Mouse (Mus musculus) midbrain, embryonic 11.5 days (tissue): ENCODE data around the gene Nectin2. TPM values are rescaled to one million over a fixed set of nuclear protein-coding genes. Genes with fewer than 3 reads are reported as not detected.

Source experiments
- ATAC-seq: fragments of 200-750 bp; cut with Nextera tagmentation; 2 replicates; pipeline ENCODE4 v1.8.0; 2017; ENCODE audit warnings: moderate TSS enrichment, moderate library complexity; ENCODE audit not compliant: low FRiP score
- DNase-seq: peaks from one replicate; pipeline ENCODE4 v3.0.0; 2015; ENCODE audit warnings: low spot score; ENCODE audit errors: missing footprints
- H3K27ac ChIP-seq: fragments of 300-500 bp; sonication (generic); 2 replicates; pipeline ENCODE4 v1.5.1; 2014; ENCODE audit warnings: low read depth, low read length
- H3K27me3 ChIP-seq: fragments of 300-500 bp; sonication (generic); 2 replicates; pipeline ENCODE4 v1.6.1; 2014; ENCODE audit warnings: mild to moderate bottlenecking, low read length, moderate library complexity, mixed read lengths; ENCODE audit not compliant: control insufficient read depth, insufficient read depth
- H3K36me3 ChIP-seq: fragments of 300-500 bp; sonication (generic); 2 replicates; pipeline ENCODE4 v1.6.1; 2014; ENCODE audit warnings: mild to moderate bottlenecking, low read length, moderate library complexity, mixed read lengths; ENCODE audit not compliant: control insufficient read depth, insufficient read depth
- H3K4me1 ChIP-seq: fragments of 300-500 bp; sonication (generic); 2 replicates; pipeline ENCODE4 v1.6.1; 2014; ENCODE audit warnings: low read length; ENCODE audit not compliant: control insufficient read depth, insufficient read depth
- H3K4me2 ChIP-seq: fragments of 300-500 bp; sonication (generic); 2 replicates; pipeline ENCODE4 v1.6.1; 2014; ENCODE audit warnings: mild to moderate bottlenecking, moderate library complexity
- H3K4me3 ChIP-seq: fragments of 300-500 bp; sonication (generic); 2 replicates; pipeline ENCODE4 v1.5.1; 2014; ENCODE audit warnings: low read depth, low read length
- H3K9ac ChIP-seq: fragments of 300-500 bp; sonication (generic); 2 replicates; pipeline ENCODE4 v1.6.1; 2014; ENCODE audit warnings: low read length
- H3K9me3 ChIP-seq: fragments of 300-500 bp; sonication (generic); 2 replicates; pipeline ENCODE4 v1.6.1; 2016; ENCODE audit warnings: low read length; ENCODE audit not compliant: control insufficient read depth
- WGBS: fragments of 180-500 bp; shearing (Covaris S2); extraction: QIAGEN DNeasy Blood & Tissue Kit; methylation state at CpG from one replicate; pipeline ENCODE4 v1.1.7; 2014; 5-methylcytosine and 5-hydroxymethylcytosine counted together
- polyA plus RNA-seq: library from polyadenylated mRNA; unstranded; fragments of >200 nt; fragmentation: Nextera tagmentation; extraction: Ambion mirVana; gene quantifications from 2 replicates; pipeline ENCODE4 v1.2.1, GENCODE M21; 2014

The Nectin2 gene
- polyA plus RNA-seq, 1 experiment from 2014 or later, result 52.8 TPM

DNA sequence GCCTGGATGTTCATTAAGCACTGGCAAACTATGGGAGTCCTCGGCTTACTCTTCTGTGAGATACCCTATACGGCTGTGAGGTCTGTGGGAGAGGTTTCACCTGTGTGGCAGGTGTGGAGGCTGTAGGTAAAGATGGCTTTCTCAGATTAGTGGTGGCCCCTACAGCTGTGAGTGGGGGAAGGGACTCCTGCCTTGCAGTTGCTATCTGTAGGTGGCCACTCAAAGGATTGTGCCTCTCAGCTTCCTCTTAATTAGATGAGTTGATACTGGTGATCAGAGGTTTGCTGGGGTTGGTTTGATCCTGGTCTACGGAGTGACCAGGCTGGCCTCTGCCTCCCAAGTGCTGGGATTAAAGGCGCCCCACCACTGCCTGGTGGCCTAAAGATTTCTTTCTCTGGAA lies 45.8 kb downstream of the Nectin2 start:
- Histone ChIP-seq H3K4me2 (no peak overlapping the region), H3K4me1 (peaks cover 2% of the 10 kb centered on the region), H3K36me3 (peaks cover 7% of the 10 kb centered on the region; the same call in 1 of the 2 replicates), H3K27ac (no peak overlapping the region), H3K9me3 (no peaks in the 10 kb centered on the region), H3K27me3 (no peaks in the 10 kb centered on the region), H3K4me3 (no peak overlapping the region), H3K9ac (no peak overlapping the region)
- ATAC-seq, result no peak
- no peak for DNase-seq
- 91% methylated on average over 4 of the region's 4 CpGs for WGBS

DNA sequence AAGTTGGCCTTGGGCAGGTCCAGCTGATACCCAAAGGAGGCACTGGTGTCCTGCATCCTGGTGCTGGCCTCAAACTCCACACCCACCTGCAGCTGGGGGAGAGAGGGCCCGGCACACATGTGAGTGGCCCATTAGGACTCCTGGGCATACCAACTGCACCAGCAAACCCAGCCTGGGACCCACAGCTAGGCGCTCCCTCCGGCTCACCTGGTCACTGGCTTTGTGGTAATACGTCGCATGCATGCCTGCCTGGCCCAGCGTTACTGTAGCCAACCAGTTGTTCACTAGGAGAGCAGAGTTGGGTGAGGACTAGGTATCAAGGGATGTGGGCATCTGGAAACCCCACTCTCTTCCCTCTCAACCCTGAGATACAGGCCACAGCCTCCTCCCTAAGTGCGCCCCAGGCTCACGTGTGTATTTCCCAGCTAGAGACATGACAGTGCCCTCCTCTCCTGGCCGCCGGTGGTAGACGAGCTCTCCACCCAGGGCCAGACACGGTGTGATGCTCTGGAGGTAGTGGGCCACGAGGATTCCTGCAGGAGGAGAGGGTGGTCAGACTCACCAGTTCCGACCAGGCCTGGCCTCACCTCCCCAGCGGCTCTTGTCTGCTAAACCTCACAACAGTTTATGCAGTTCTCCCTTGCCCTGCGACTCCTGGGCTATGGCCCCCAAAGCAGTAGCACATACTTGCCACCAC lies 47.3 kb downstream of the Nectin2 start:
- Histone ChIP-seq H3K27me3 (no peaks in the 10 kb centered on the region), H3K4me2 (no peak overlapping the region), H3K27ac (no peak overlapping the region), H3K4me1 (peaks cover 13% of the 10 kb centered on the region), H3K4me3 (no peak overlapping the region), H3K9ac (no peak overlapping the region), H3K36me3 (peaks cover 5% of the 10 kb centered on the region; the same call in 1 of the 2 replicates), H3K9me3 (no peaks in the 10 kb centered on the region)
- WGBS, result 88% methylated on average over 16 of the region's 16 CpGs
- ATAC-seq (no peak), DNase-seq (no peak)

GRCm38 (mm10) chr7:19701069-19701761 lies 49.1 kb downstream of the Nectin2 start:
- peak; percentile 90 for DNase-seq
- ATAC-seq, result peak; percentile 63
- 29% methylated on average over 22 of the region's 22 CpGs for WGBS
- peaks cover 4% of the 10 kb centered on the region; the same call in 1 of the 2 replicates for H3K9me3 ChIP-seq
- no peaks in the 10 kb centered on the region for H3K27me3 ChIP-seq
- no peak overlapping the region for H3K4me3 ChIP-seq
- H3K4me1 ChIP-seq, result peaks cover 13% of the 10 kb centered on the region
- H3K36me3 ChIP-seq, result peaks cover 13% of the 10 kb centered on the region
- no peak overlapping the region for H3K27ac ChIP-seq
- no peak overlapping the region for H3K4me2 ChIP-seq
- no peak overlapping the region for H3K9ac ChIP-seq

GRCm38 (mm10) chr7:19700299-19701068 lies 49.8 kb downstream of the Nectin2 start:
- no peak overlapping the region for H3K27ac ChIP-seq
- WGBS, result 58% methylated on average over 12 of the region's 12 CpGs
- H3K9me3 ChIP-seq, result peaks cover 4% of the 10 kb centered on the region; the same call in 1 of the 2 replicates
- H3K9ac ChIP-seq, result no peak overlapping the region
- H3K27me3 ChIP-seq, result no peaks in the 10 kb centered on the region
- no peak overlapping the region for H3K4me3 ChIP-seq
- no peak overlapping the region for H3K4me2 ChIP-seq
- no peak for ATAC-seq
- DNase-seq, result no peak
- H3K4me1 ChIP-seq, result peaks cover 13% of the 10 kb centered on the region
- H3K36me3 ChIP-seq, result peaks cover 14% of the 10 kb centered on the region

GRCm38 (mm10) chr7:19699827-19700148 lies 50.5 kb downstream of the Nectin2 start:
- no peaks in the 10 kb centered on the region for H3K27me3 ChIP-seq
- DNase-seq, result no peak
- H3K36me3 ChIP-seq, result peaks cover 14% of the 10 kb centered on the region
- peaks cover 4% of the 10 kb centered on the region; the same call in 1 of the 2 replicates for H3K9me3 ChIP-seq
- WGBS, result 81% methylated on average over 4 of the region's 4 CpGs
- no peak overlapping the region for H3K27ac ChIP-seq
- ATAC-seq, result no peak
- 0 out of 2 replicates have a peak overlapping the region, but pooled peaks have one; percentile 67 for H3K9ac ChIP-seq
- H3K4me3 ChIP-seq, result no peak overlapping the region
- no peak overlapping the region for H3K4me2 ChIP-seq
- peaks cover 13% of the 10 kb centered on the region for H3K4me1 ChIP-seq

GRCm38 (mm10) chr7:19698907-19699826 lies 51.1 kb downstream of the Nectin2 start, which contains the start of gene Apoe:
Apoe (minus strand) TSS chr7:19699188.
- peaks cover 14% of the 10 kb centered on the region for H3K36me3 ChIP-seq
- peak within 1 kb of the TSS; percentile 67 for H3K9ac ChIP-seq
- peak; percentile 56 for ATAC-seq
- H3K4me3 ChIP-seq, result peak within 1 kb of the TSS; percentile 31
- H3K9me3 ChIP-seq, result peaks cover 4% of the 10 kb centered on the region; the same call in 1 of the 2 replicates
- WGBS, result 1% methylated on average over 19 of the region's 20 CpGs
- H3K27me3 ChIP-seq, result no peaks in the 10 kb centered on the region
- peak within 1 kb of the TSS; percentile 65 for H3K4me2 ChIP-seq
- peaks cover 13% of the 10 kb centered on the region for H3K4me1 ChIP-seq
- H3K27ac ChIP-seq, result no peak within 1 kb of the TSS
- peak; percentile 95 for DNase-seq

DNA sequence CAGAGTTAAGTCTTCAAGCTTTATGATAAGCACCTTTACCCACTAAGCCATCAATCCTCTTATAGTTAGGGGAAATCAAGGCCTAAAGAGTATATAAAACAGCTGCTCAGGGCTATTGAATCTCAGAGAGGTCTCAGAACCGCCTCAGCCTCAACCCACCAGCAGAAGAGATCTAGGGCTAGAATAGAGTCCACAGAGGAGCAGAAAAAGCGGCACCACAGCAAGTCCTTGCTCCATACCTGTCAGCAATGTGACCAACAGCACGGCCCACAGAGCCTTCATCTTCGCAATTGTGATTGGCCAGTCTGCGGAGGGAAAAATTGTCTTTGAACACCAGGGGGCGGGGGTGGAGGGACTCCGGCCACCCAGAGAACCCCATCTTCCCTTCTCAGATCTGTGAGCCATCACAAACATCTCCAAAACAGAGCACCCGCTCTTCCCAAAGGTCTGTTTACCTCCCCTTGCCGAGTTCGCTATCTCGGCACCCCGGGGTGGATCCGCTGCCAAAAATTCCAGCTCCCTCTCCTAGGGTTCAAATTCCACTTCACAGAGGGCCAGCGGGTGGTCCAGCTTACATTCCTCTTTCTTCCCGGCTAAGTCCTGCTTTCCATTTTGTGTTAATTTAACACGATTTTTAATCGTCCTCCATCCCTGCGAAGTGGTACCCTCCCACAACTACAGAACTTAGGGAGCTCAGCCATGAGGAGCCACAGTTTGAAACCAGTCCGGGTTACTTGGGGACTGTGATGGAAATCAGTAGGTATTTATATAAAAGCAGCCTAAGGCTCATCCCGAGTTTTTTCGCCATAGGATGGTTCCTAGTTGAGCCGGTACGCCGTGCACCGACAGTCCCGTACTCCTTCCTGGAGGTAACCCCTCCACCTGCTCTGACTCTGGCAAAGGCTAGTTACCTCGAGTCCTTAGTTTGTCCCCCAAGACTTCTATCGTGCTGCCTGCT lies 52.1 kb downstream of the Nectin2 start:
- DNase-seq, result peak; percentile 92
- H3K4me2 ChIP-seq, result peak overlapping the region; percentile 65
- H3K27me3 ChIP-seq, result no peaks in the 10 kb centered on the region
- H3K36me3 ChIP-seq, result peaks cover 10% of the 10 kb centered on the region
- no peak overlapping the region for H3K27ac ChIP-seq
- H3K9me3 ChIP-seq, result peaks cover 4% of the 10 kb centered on the region; the same call in 1 of the 2 replicates
- peak overlapping the region; percentile 31 for H3K4me3 ChIP-seq
- peak overlapping the region; percentile 67 for H3K9ac ChIP-seq
- no peak for ATAC-seq
- WGBS, result 3% methylated on average over 28 of the region's 28 CpGs
- H3K4me1 ChIP-seq, result peaks cover 15% of the 10 kb centered on the region
